Mouse (Mus musculus) bone marrow macrophage, adult 2 months (primary cell): ENCODE measurements at regions not wholly inside any gene's neighbourhood (a gene's known extent, or its start where the extent isn't known, plus 50 kb on each side); places are given as distances from the start of the nearest gene placed in this dataset.

Experiments
- CTCF ChIP-seq: IDR thresholded peaks from 2 replicates; pipeline ENCODE4 v1.5.1; 2012; ENCODE audit warnings: low read depth, mild to moderate bottlenecking, low read length, moderate library complexity
- POLR2A ChIP-seq: IDR thresholded peaks from 2 replicates; pipeline ENCODE4 v1.6.1; 2012; ENCODE audit warnings: mild to moderate bottlenecking, low read depth, low read length, borderline replicate concordance

- TF ChIP-seq POLR2A (no peak), CTCF (no peak)
These were observed 862.6 kb downstream of the Defb40 start for GRCm38 (mm10) chr8:18115333-18116044.
